Mouse (Mus musculus): ENCODE results near the gene Sec23b.

Gene Sec23b

DNA sequence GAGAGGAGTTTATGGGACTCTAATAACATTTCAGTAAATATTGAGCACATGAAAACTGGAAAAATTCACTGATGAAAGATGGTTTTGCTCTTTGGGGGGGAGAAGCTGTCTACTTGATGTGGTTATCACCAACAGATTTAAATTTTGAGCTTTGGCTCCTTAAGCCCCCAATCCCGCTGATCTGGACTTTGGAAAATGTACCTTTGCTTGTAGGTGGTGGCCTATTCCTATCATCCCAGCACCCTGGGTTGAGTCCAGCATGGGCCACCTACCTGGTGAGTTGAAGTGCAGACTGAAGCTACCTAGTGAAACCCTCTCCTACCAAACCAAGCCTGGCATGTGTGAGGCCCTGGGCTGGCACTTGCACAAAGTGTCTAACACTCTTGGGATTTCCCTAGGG lies 45.5 kb downstream of the Sec23b start:
- no peak for ATAC-seq (ENCODE audit: low TSS enrichment)

DNA sequence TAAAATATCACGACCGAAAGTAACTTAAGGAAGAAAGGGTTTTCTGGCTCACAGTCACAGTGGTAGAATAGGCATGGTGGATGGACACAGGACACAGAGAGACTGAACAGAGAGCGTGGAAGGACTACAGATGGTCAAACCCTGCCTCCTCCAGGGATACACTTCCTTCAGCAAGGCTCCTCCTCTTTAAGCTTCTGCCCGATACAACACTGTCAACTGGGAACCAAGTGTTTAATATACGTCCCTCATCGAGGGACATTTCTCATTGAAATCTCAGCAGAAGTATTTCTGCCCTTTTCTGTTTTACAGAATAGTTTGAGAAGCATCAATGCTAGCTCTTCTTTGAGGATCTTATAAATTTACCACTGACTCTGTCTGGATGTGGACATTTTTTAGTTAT lies 57.9 kb downstream of the Sec23b start:
- ATAC-seq (ENCODE audit: low TSS enrichment) = no peak

- ATAC-seq (ENCODE audit: low TSS enrichment) = no peak
Measured at GRCm38 (mm10) chr2:144617074-144617874, 61.2 kb downstream of the Sec23b start.

- ATAC-seq (ENCODE audit: low TSS enrichment) = no peak
Measured at GRCm38 (mm10) chr2:144621491-144621890, 65.5 kb downstream of the Sec23b start.

- no peak for ATAC-seq (ENCODE audit: low TSS enrichment)
Measured at GRCm38 (mm10) chr2:144633551-144633950, 77.5 kb downstream of the Sec23b start.

DNA sequence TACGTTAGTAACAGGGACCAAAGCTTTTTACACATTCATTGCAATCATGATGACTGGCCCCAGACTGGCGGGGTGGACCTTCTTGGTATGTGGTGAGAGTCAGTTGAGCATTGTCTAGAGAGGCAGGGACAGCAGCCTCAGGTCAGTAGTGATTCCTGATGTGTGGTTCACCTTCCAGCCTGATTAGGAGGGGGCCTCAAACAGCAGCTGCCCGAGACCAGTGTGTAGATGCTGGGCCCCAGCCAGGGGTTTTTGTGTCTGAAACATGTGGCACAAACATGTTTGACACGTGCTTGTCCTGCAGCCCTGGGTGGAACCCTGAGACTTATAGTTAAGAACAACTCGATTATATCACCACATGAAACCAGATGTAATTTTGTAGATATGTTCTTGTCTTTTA lies 78.2 kb downstream of the Sec23b start:
- no peak for ATAC-seq (ENCODE audit: low TSS enrichment)

GRCm38 (mm10) chr2:144634729-144635128 lies 78.7 kb downstream of the Sec23b start:
- no peak for ATAC-seq (ENCODE audit: low TSS enrichment)

GRCm38 (mm10) chr2:144635644-144636320 lies 79.8 kb downstream of the Sec23b start:
- ATAC-seq (ENCODE audit: low TSS enrichment) = peak; percentile 76

DNA sequence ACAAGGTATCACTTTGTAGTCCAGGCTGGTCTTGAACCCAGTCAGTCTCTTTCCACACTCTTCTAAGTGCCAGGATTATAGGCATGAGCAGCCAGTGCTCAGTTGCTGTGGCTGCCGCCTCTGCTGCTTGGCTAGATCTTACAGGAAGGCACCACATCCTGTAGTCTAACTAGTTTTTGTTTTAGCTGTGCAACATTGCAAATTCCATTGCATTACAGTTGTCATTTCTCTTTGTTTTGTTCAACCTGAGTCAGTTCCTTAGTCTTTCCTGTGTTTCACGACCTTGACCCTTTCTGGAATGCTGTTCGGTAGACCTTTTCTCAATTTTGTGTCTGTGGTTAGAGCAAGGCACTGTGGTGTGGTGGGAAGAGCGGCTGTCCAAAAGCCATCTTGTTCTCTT lies 81.2 kb downstream of the Sec23b start:
- ATAC-seq (ENCODE audit: low TSS enrichment) = no peak

DNA sequence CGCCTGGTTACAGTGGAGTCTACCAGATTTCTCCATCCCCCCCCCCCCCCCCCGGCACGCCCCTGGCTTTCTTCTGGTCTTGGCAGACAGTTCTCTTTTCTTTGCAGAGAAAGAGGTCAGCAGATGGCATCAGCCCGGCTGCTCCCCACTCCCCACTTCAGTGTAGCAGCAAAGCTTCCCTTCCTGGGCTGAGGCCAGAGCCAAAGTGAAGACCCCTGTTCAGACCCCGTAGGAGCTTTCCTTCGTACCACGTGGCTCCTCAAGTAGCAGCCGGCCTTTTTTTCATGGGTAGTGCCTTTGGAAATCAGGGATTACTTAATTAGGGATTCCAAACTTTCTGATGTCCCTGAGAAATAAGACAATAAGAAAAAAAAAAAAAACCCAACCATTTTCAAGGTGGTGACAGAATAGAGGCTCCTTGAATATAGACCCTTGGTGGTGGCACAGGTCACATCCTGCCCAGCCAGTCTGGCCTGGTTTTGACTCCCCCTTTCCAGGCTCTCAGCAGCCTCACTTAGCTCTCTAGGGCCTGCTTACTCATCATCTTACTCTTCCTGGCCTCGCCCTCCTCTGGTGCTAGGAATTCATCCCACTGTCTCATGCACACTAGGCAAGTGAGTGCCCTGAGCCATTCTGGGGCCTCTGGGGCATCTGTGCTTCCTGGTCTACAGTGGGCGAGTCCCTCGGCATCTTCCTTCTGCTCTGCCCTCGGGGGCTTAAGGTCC lies 81.8 kb downstream of the Sec23b start:
- no peak for ATAC-seq (ENCODE audit: low TSS enrichment)

DNA sequence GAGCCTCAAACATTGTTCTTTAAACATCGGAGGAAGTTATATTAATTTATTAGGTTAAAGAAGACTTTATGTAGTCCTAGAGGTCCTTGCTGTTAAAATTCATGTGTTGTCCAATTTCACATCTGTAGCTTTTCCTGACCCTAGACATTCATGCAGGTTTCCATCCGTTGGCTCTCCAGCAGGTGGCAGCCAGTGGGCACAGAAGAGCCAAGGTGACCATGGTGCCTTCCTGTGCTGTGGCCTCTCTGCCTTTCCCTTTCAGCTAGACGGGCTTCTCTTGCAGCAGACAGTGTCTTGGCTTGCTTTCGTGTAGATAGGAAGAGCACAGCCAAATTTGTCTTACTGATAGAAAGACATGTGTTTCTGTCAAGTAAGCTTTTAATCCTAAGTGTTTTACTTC lies 82.7 kb downstream of the Sec23b start:
- peak; percentile 11; the same call in 1 of the 2 replicates for ATAC-seq (ENCODE audit: low TSS enrichment)

- ATAC-seq (ENCODE audit: low TSS enrichment) = no peak
Measured at GRCm38 (mm10) chr2:144640101-144640500, 84.1 kb downstream of the Sec23b start.

Measured in frontal cortex, adult (tissue).